Mouse (Mus musculus) CH12.LX (cell line): ENCODE results near the gene Tanc2. TPM values are rescaled to one million over a fixed set of nuclear protein-coding genes. Genes with fewer than 3 reads are reported as not detected.

Experiments
- DNase-seq: peaks from one replicate; pipeline ENCODE4 v3.0.0-alpha.2; 2013; ENCODE audit errors: extremely low read depth
- H3K27ac ChIP-seq: 2 replicates; pipeline ENCODE4 v1.5.1; 2012; ENCODE audit warnings: low read depth, mild to moderate bottlenecking, control low read depth, moderate library complexity; ENCODE audit not compliant: insufficient read depth
- H3K27me3 ChIP-seq: replicated peaks from 2 replicates; pipeline ENCODE3; 2012; ENCODE audit warnings: inconsistent platforms
- H3K36me3 ChIP-seq, 2 experiments: replicated peaks in 1 of 2; 2 replicates each; pipeline versions ENCODE3 to v1.6.1; 2012; ENCODE audit warnings: inconsistent platforms in 1 of 2, low read length in 1 of 2, mild to moderate bottlenecking in 1 of 2, mixed read lengths in 1 of 2, moderate library complexity in 1 of 2; ENCODE audit not compliant: control insufficient read depth in 1 of 2, insufficient read depth in 1 of 2
- H3K4me1 ChIP-seq, 2 experiments: 2 replicates each; pipeline ENCODE4 v1.6.1; 2012; ENCODE audit warnings: inconsistent platforms in 1 of 2, moderate library complexity in 1 of 2; ENCODE audit not compliant: insufficient read depth in 2 of 2, control insufficient read depth in 1 of 2
- H3K4me2 ChIP-seq: 2 replicates; pipeline ENCODE4 v1.6.1; 2012; ENCODE audit warnings: low read depth, mild to moderate bottlenecking, control low read depth; ENCODE audit not compliant: poor library complexity, insufficient read depth, severe bottlenecking
- H3K4me3 ChIP-seq, 3 experiments: fragments of 150-350 bp in 1 of 3; sonication (generic) in 1 of 3; replicated peaks in 1 of 3; 2 replicates each; pipeline versions ENCODE3 to v1.5.1; 2011 to 2012; ENCODE audit warnings: low read depth in 2 of 3, low read length in 2 of 3, mild to moderate bottlenecking in 2 of 3, moderate library complexity in 2 of 3, control low read depth in 1 of 3, improper control_type of control experiment in 1 of 3, inconsistent platforms in 1 of 3, mixed read lengths in 1 of 3; ENCODE audit not compliant: poor library complexity in 1 of 3
- H3K79me2 ChIP-seq: replicated peaks from 2 replicates; pipeline ENCODE4 v1.6.1; 2012; ENCODE audit warnings: mild to moderate bottlenecking, moderate library complexity; ENCODE audit not compliant: control insufficient read depth, poor library complexity, insufficient read depth, severe bottlenecking; ENCODE audit errors: extremely low read depth
- H3K9ac ChIP-seq: 2 replicates; pipeline ENCODE4 v1.6.1; 2012; ENCODE audit warnings: low read depth, mild to moderate bottlenecking, control low read depth, moderate library complexity; ENCODE audit not compliant: insufficient read depth
- H3K9me3 ChIP-seq: replicated peaks from 2 replicates; pipeline ENCODE3; 2012; ENCODE audit warnings: low read length, inconsistent platforms, mixed read lengths
- BHLHE40 ChIP-seq: IDR thresholded peaks from 2 replicates; pipeline ENCODE4 v1.6.1; 2011; ENCODE audit warnings: mild to moderate bottlenecking, low read depth, low read length, improper control_type of control experiment
- ELF1 ChIP-seq: IDR thresholded peaks from 2 replicates; pipeline ENCODE4 v1.6.1; 2014; ENCODE audit warnings: low read depth, mild to moderate bottlenecking, inconsistent platforms, low read length, improper control_type of control experiment
- EP300 ChIP-seq: IDR thresholded peaks from 2 replicates; pipeline ENCODE4 v1.6.1; 2011; ENCODE audit warnings: low read length, improper control_type of control experiment
- HCFC1 ChIP-seq: IDR thresholded peaks from 2 replicates; pipeline ENCODE4 v1.6.1; 2012; ENCODE audit warnings: low read depth, mild to moderate bottlenecking, inconsistent platforms, low read length, improper control_type of control experiment
- JUN ChIP-seq: IDR thresholded peaks from 2 replicates; pipeline ENCODE4 v1.6.1; 2011; ENCODE audit warnings: low read depth, mild to moderate bottlenecking, low read length, improper control_type of control experiment, moderate library complexity; ENCODE audit not compliant: insufficient read depth
- JUND ChIP-seq: conservative IDR thresholded peaks from 2 replicates; pipeline ENCODE4 v1.6.1; 2011; ENCODE audit warnings: low read depth, low read length, improper control_type of control experiment
- MAFK ChIP-seq: IDR thresholded peaks from 2 replicates; pipeline ENCODE4 v1.6.1; 2011; ENCODE audit warnings: low read length, improper control_type of control experiment; ENCODE audit not compliant: insufficient replicate concordance
- MAX ChIP-seq: IDR thresholded peaks from 2 replicates; pipeline ENCODE4 v1.6.1; 2011; ENCODE audit warnings: low read length, improper control_type of control experiment
- MAZ ChIP-seq: IDR thresholded peaks from 2 replicates; pipeline ENCODE4 v1.6.1; 2012; ENCODE audit warnings: low read depth, mild to moderate bottlenecking, inconsistent platforms, low read length, improper control_type of control experiment, moderate library complexity
- MEF2A ChIP-seq: IDR thresholded peaks from 2 replicates; pipeline ENCODE4 v1.6.1; 2014; ENCODE audit warnings: low read depth, mild to moderate bottlenecking, inconsistent platforms, low read length, improper control_type of control experiment, borderline replicate concordance
- MXI1 ChIP-seq: IDR thresholded peaks from 2 replicates; pipeline ENCODE4 v1.6.1; 2011; ENCODE audit warnings: mild to moderate bottlenecking, low read depth, low read length, improper control_type of control experiment
- MYC ChIP-seq: IDR thresholded peaks from 2 replicates; pipeline ENCODE4 v1.6.1; 2011; ENCODE audit warnings: low read depth, mild to moderate bottlenecking, improper control_type of control experiment, low read length
- NELFE ChIP-seq: IDR thresholded peaks from 2 replicates; pipeline ENCODE4 v1.6.1; 2011; ENCODE audit warnings: low read depth, low read length, improper control_type of control experiment
- NRF1 ChIP-seq: IDR thresholded peaks from 2 replicates; pipeline ENCODE4 v1.6.1; 2014; ENCODE audit warnings: low read depth, mild to moderate bottlenecking, inconsistent platforms, low read length, improper control_type of control experiment, moderate library complexity
- PAX5 ChIP-seq: IDR thresholded peaks from 2 replicates; pipeline ENCODE4 v1.6.1; 2012; ENCODE audit warnings: low read length, inconsistent platforms, mixed read lengths
- POLR2AphosphoS2 ChIP-seq: IDR thresholded peaks from 2 replicates; pipeline ENCODE4 v1.6.1; 2011; ENCODE audit warnings: low read depth, low read length, improper control_type of control experiment
- RCOR1 ChIP-seq: conservative IDR thresholded peaks from 2 replicates; pipeline ENCODE4 v1.6.1; 2012; ENCODE audit warnings: low read depth, mild to moderate bottlenecking, inconsistent platforms, low read length, improper control_type of control experiment
- SMC3 ChIP-seq: IDR thresholded peaks from 2 replicates; pipeline ENCODE4 v1.6.1; 2011; ENCODE audit warnings: low read depth, low read length, improper control_type of control experiment
- TCF12 ChIP-seq: IDR thresholded peaks from 2 replicates; pipeline ENCODE4 v1.6.1; 2014; ENCODE audit warnings: low read depth, mild to moderate bottlenecking, inconsistent platforms, low read length, improper control_type of control experiment
- UBTF ChIP-seq: IDR thresholded peaks from 2 replicates; pipeline ENCODE4 v1.6.1; 2012; ENCODE audit warnings: low read depth, mild to moderate bottlenecking, inconsistent platforms, low read length, improper control_type of control experiment, moderate library complexity
- USF1 ChIP-seq: IDR thresholded peaks from 2 replicates; pipeline ENCODE4 v1.6.1; 2014; ENCODE audit warnings: low read depth, mild to moderate bottlenecking, inconsistent platforms, low read length, improper control_type of control experiment
- ZNF384 ChIP-seq: IDR thresholded peaks from 2 replicates; pipeline ENCODE4 v1.6.1; 2012; ENCODE audit warnings: low read depth, low read length, improper control_type of control experiment, inconsistent platforms
- dilution Hi-C: fragments of 300-500 bp; cut with MboI; formaldehyde crosslinking; loops from 2 replicates; pipeline ENCODE4 v1.14.3; 2020; ENCODE audit warnings: low sequenced_read_pairs; ENCODE audit not compliant: extremely low pct_unique_long_range_greater_than_20kb, extremely low pct_ligation_motif_present
- in situ Hi-C: fragments of 300-500 bp; cut with MboI; formaldehyde crosslinking; loops from 3 replicates; pipeline ENCODE4 v1.14.3; 2019; ENCODE audit warnings: low sequenced_read_pairs, low pct_ligation_motif_present, low pct_unique_long_range_greater_than_20kb, mixed read lengths
- polyA plus RNA-seq: library from polyadenylated mRNA; unstranded; fragments of >175 nt; gene quantifications from 2 replicates; pipeline ENCODE4 v1.2.1, GENCODE M21; 2012; ENCODE audit warnings: low read depth; ENCODE audit not compliant: insufficient read length
- total RNA-seq, 2 experiments: library from RNA; depleted of rRNA; stranded (reverse); fragments of 300-350 nt in 1 of 2; fragments of >200 nt in 1 of 2; gene quantifications; 2 replicates each; pipeline ENCODE4 v1.2.3; 2012 to 2014

Gene Tanc2
- total and polyA plus RNA-seq, 3 experiments: 2.6 to 10.4 (median 3.2) TPM

DNA sequence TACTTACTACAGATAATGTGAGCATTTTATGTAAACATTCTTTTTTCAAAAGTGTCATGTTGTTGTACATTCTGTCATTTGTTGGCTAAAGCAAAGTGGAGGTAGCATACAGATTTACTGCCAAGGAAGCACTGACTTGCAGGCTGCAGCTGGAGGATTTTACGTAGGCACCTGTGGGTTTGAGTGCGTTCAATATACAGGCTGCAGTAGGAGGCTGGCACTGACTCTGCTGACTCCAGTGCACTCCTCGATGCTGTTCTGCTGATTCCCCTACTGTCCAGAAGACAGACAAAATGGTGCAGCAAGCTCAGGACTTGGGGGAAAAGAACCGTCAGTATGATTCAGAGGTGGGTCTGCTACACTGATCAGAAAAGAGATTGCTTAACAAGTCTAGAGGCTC is 65.5 kb downstream of the Tanc2 start:
- dilution Hi-C loops: no loop called here
- no peaks in the 10 kb centered on the region for H3K36me3 ChIP-seq

DNA sequence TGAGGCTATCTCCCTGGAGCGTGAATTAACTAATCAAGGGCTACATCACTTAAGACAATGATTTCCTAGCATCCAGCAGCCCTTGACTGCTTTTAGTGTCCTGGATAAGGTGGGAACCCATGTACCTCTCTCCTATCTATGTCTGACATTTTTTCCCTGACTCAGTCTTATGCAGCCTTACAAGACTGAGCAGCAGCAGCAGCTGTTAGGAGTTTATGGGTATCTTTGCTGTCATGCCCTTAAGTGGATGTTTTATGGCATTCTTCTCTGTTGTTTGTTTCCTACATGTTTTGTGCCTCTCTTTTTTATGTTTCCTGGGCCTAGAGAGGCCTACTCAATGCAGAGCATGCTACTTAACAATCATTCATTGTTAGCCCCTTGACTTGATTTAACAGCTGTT is 78.1 kb downstream of the Tanc2 start:
- DNase-seq: no peak
- H3K27ac ChIP-seq: no peak overlapping the region
- no peak for TF ChIP-seq NRF1
- no peak for TF ChIP-seq JUN
- no peak for TF ChIP-seq MEF2A
- no peak for TF ChIP-seq BHLHE40
- TF ChIP-seq MAFK: no peak
- TF ChIP-seq SMC3: no peak
- no peak for TF ChIP-seq ELF1
- TF ChIP-seq TCF12: no peak
- TF ChIP-seq EP300: no peak
- TF ChIP-seq JUND: no peak
- no peak for TF ChIP-seq RCOR1
- TF ChIP-seq MAZ: no peak
- no peak for TF ChIP-seq ZNF384
- no peak for TF ChIP-seq HCFC1
- TF ChIP-seq UBTF: no peak
- TF ChIP-seq MYC: no peak
- no peak for TF ChIP-seq POLR2AphosphoS2
- TF ChIP-seq NELFE: no peak
- no peak for TF ChIP-seq USF1
- no peaks in the 10 kb centered on the region for H3K4me1 ChIP-seq
- dilution Hi-C loops: no loop called here
- H3K9ac ChIP-seq: no peak overlapping the region
- H3K36me3 ChIP-seq: no peaks in the 10 kb centered on the region
- H3K4me3 ChIP-seq: no peak overlapping the region
- no peaks in the 10 kb centered on the region for H3K27me3 ChIP-seq
- H3K4me2 ChIP-seq: no peak overlapping the region
- no peaks in the 10 kb centered on the region for H3K79me2 ChIP-seq
- in situ Hi-C loops: no loop called here
- H3K9me3 ChIP-seq: no peaks in the 10 kb centered on the region

More for the DNA sequence above, 65.5 kb downstream of the Tanc2 start:
- H3K27me3 ChIP-seq: no peaks in the 10 kb centered on the region
- no peak overlapping the region for H3K4me2 ChIP-seq
- H3K27ac ChIP-seq: no peak overlapping the region
- H3K9me3 ChIP-seq: no peaks in the 10 kb centered on the region
- TF ChIP-seq MAX (no peak), MAFK (no peak), NELFE (no peak), MXI1 (no peak), MAZ (no peak), TCF12 (no peak), ELF1 (no peak), PAX5 (no peak)
- DNase-seq: no peak
- in situ Hi-C loops: no loop called here
- H3K9ac ChIP-seq: no peak overlapping the region
- no peaks in the 10 kb centered on the region for H3K79me2 ChIP-seq
- H3K4me3 ChIP-seq: no peak overlapping the region
- no peaks in the 10 kb centered on the region for H3K4me1 ChIP-seq
